Mouse (Mus musculus) G1E (cell line): Measurements from ENCODE around the gene Simc1.
"Not testable (repeated sequence)": the region's sequence is repeated elsewhere in the genome, so short reads cannot be mapped to it uniquely, and the experiment has no call there.

Experiments used
- CTCF ChIP-seq: IDR thresholded peaks from 2 replicates; pipeline ENCODE4 v1.5.1; 2012; ENCODE audit warnings: low read depth, low read length, inconsistent platforms, mixed read lengths
- GATA2 ChIP-seq: IDR thresholded peaks from 2 replicates; pipeline ENCODE4 v1.6.1; 2012; ENCODE audit warnings: low read depth, low read length, inconsistent platforms, borderline replicate concordance

DNA sequence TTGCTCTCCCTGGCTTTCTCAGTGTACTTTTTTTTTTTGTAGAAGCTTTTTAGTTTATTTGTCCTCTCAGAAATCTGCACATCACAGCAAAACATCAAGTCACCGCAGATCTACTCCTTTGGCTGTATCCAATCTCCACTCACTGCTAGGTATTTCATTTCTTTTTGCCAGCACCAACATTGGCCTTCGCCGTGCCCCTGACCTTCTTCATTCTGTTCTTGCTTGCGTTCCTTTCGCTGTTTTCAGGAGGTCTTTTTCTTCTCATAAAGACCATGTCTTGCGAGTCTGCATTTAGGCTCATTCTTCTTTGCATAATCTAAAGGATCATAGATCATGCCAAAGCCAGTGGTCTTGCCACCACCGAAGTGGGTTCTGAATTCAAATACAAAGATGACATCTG is 4.0 kb upstream of the Simc1 start:
- TF ChIP-seq GATA2, CTCF: not testable (repeated sequence)
